Mouse (Mus musculus) bone marrow macrophage, adult 2 months (primary cell): ENCODE measurements around the gene Cyp11a1.

Experiments used
- CTCF ChIP-seq: IDR thresholded peaks from 2 replicates; pipeline ENCODE4 v1.5.1; 2012; ENCODE audit warnings: low read depth, mild to moderate bottlenecking, low read length, moderate library complexity
- POLR2A ChIP-seq: IDR thresholded peaks from 2 replicates; pipeline ENCODE4 v1.6.1; 2012; ENCODE audit warnings: mild to moderate bottlenecking, low read depth, low read length, borderline replicate concordance

DNA sequence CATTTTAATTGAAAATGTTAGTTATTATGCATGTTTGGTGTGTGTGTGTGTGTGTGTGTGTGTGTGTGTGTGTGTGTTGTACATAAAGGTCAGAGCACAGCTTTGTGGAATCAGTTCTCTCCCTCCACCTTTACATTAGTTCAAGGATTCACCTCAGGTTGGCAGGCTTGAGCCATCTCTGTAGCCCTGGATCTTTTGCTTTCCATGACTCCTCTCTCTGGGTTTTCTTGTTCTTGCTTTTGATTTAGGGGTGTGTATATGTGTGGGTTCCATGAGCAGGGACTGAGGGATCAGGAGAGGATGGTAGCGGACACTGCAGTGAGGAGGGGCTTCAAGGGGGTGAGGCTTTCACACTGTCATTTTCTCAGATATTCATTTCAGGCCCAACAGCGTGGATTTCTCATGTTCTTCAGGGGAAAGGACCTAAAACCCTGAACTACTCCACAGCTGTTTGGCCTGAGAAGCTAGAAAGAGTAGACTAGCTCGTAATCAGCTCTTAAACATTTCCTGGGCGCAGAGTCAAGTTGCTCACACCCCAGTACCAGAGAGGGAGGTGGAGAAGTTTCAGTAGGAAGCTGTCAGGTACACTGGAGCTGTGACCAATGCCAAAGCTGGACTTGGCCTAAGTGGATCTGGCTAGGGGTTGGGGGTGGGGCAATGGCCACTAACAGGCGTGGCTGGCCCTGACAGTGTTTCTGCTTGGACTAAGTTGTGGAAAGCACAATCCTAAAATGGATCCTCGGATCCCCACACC, 59.9 kb downstream of the Cyp11a1 start:
- TF ChIP-seq POLR2A (no peak), CTCF (no peak)
